Mouse (Mus musculus) retina, postnatal 1 day (tissue): ENCODE measurements around the gene Pigz.
A peak's percentile ranks its signal among the peaks of the same experiment; 100 is the strongest.
"Not testable (repeated sequence)": the region's sequence is repeated elsewhere in the genome, so short reads cannot be mapped to it uniquely, and the experiment has no call there.

Experiments used
- DNase-seq: peaks from one replicate; pipeline ENCODE4 v3.0.0-alpha.2; 2012

Pigz gene

DNA sequence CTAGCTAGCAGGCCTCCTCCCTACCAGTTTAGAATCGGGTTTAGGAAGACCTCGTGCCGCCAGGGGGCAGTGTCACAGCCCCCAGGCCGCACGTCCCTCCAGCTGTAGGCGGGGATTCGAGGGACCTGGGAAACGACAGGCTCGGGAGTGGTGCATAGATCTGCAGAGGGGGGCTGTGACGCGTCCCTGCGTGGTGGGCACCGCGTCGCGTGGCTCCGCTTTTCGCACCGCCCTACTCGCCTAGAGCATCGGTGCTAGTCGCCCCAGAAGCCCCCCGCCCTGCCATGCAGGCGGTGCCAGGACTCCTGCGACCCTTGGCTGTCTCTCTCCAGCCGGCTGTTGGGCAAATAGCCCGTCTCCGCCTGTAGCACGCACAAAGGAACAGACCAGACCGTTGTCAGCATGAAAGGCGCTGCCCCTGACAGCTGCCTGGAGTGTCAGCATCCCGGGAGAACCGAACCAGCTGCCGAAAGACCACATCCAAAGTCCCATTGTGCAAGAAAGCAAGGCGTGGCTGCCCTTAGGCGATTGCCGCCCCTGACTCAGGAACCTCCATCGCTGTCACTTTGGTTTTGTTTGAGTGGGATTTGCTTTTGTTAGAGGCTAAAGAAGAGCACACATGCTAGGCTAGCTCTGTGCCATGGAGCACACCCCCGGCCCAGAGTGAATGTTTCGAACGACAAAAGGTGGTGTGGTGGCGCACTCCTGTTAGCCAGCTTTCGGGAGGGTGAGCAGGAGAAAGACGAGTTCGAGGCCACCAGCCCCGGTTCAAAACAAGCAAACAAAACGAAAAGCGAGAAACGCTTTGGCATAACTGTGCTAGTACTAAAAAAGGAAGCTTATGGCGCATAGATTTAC lies 582 bp upstream of the Pigz start:
- DNase-seq = peak; percentile 98

DNA sequence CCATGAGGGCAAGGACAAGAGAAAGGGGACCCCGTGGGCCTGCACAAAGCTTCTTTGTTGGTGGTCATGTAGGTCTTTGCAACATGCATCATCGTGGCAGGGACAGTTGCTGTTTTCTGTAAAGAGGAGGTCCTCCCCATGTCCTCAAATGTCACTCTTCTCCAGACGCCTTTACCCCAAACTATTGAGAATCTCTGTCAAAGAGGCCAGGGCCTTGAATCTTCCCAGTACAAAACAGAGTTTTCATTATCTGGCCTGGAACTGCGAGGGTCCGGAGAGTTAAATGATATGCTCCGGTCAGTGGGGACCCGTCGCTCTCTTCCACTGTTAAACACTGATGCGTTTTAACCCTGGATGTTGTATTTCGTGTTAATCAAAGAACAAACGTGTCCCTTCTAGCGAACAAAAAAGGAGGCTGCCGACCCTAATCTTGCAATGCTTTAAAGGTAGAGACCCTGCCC lies 929 bp downstream of the Pigz start:
- DNase-seq = no peak

DNA sequence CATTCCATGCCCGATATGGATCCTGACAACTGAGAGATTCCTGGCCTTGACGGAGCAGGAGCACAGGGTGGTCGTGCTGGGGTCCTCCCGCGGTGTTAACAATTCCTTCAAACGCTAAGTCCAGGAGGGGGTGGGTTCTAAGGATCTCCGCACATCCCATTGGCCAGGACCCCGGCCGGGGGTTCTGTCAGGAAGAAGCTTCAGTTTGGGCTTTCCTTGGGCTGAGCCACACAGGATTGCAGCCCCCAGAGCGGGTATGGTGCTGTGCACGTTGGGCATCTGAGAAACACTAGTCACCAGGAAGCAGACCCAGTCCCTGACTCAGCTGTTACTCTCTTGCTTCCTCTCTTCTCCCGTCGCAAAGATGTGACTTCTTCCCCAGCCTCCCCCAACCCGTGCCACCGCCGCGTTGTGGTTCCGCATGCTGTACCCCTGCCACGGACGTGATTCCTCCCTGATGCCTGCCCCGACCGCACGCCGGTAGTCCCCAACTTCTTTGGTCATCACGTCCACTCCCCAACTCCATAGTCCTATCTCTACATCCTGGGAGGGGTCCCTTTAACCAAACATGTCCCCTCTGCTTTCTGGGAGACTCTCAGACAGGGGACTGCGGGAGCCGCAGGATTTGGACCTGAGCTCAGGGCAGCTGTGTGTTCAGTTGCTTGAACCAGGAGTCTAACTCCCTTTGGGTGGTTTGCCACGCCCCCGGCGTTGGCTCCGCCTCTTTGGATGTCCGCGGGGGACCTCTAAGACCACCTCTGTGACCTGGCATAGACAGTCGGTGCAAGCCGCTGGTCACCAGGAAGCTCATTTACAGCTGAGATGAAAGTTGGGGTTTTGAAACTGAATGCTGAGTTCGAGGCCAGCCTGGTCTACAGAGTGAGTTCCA lies 1.7 kb downstream of the Pigz start:
- peak; percentile 52 for DNase-seq

DNA sequence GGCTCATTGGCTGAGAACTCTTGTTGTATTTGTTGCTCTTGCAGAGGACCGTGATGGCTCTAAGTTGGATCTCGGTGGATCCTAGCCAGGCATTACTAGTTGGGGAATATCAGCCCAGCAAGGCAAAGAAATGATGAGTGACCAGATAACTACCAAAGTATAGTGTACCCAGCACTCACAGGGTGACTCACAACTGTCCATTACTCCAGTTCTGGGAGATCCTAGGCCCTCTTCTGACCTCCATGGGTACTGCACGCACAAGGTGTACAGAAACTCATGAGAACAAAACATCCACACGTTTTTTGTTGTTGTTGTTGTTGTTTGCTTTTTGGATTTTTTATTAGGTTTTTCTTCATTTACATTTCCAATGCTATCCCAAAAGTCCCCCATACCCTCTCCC lies 2.9 kb downstream of the Pigz start:
- DNase-seq = no peak

DNA sequence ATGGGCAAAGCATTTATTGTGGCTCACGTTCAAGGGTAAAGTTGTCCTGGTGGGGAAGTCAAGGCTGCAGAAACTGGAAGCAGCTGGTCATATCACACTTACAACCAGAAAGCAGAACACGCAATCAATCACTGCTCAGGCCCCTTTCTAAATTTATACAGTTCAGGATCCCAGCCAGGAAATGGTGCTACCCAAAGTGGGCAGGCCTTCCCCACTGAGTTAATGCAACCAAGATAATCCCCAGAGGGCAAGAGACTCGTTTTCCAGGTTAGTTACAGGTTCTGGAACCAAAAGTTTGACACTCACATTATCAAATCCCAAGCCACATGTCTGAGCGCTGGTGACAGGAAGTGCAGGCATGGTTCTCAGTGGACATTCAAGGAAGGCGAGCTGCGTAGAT lies 5.2 kb downstream of the Pigz start:
- DNase-seq = no peak

DNA sequence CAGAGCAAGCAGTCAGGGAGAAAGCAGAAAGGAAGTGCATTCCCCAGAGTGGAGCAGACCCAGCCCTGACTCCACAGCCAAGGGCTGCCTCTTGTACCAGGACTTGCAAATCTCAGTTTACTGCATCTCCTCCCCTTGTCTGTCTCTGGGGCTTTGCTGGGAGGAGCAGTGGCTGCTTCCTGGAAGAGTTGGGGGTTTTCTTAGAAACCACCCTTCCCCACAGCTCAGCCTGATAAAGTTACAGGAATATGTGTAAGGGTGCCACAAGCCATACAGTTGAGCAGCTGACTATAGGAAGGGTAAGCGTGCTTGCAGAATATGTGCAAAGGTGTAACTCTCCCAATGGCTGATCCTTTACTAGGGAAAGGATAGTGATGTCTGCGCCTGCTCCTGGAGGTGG lies 6.9 kb downstream of the Pigz start:
- no peak for DNase-seq

DNA sequence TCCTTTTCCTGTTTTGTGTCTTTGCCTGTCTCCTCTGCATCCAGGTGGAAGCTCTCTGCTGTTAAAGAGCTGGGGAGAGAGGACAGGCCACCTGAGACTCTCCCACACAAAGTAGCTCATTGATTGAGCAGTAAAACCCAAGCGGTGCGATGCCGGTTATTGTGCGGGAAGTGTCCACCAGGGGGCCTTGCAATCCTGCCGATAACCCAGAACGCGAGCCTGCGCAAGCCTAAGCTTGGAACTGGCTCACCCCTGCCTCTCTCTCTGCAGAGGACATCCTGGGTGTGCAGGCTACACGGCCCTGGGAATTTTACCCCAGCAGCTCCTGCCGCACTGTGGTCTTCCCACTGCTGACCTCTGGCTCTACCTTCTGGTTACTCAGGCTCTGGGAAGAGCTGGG lies 10.3 kb downstream of the Pigz start:
- DNase-seq = peak; percentile 79

DNA sequence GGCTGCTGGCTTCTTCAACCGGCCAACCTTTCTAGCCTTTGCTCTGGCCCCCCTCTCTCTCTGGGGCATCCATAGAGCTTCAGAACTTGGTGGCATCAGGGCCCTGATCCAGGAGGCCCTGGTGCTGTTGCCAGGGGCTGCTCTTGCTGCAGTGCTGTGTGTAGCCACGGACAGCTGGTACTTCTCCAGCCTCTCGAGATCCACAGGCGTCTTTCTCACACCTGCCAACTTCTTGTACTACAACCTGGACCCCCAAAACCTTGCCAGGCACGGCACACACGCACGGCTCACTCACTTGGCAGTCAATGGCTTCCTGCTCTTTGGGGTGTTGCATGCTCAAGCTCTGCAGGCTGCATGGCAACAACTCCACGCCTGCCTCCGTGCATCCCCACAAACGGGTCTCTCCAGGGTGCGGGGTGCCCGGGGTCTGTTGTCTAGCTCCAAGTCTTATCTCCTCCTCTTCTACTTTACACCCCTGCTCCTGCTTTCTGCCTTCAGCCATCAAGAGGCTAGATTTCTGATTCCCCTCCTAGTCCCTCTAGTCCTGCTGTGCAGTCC lies 11.1 kb downstream of the Pigz start:
- DNase-seq = no peak

DNA sequence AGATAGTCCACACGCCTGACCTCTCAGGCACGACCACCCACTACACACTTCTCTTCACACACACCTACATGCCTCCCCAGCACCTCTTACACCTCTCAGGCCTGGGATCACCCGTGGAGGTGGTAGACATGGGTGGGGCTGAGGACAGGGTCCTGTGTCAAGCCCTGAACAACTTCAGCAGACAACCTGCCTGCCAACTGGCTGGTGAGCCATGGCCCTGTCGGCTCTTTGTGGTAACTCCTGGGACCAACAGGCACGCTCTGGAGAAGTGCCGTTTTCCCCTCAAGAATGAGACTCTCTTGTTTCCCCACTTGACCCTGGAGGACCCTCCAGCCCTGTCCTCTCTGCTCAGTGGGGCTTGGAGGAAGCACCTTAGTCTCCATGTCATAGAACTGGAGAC lies 11.7 kb downstream of the Pigz start:
- DNase-seq = no peak

DNA sequence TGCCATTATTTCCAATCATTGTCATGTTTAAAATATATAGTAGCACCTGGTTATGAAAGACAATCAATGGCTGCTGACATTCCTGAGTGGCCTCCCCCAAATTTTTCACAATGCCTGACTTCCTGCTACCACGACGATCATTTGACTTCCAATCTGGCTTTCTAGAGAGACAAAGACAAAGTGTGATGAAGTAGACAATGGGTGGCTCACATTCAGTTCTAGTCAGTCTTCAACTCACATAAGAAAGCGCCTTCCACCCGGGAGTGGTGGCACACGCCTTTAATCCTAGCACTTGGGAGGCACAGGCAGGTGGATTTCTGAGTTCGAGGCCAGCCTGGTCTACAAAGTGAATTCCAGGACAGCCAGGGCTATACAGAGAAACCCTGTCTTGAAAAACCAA lies 12.3 kb downstream of the Pigz start:
- not testable (repeated sequence) for DNase-seq

DNA sequence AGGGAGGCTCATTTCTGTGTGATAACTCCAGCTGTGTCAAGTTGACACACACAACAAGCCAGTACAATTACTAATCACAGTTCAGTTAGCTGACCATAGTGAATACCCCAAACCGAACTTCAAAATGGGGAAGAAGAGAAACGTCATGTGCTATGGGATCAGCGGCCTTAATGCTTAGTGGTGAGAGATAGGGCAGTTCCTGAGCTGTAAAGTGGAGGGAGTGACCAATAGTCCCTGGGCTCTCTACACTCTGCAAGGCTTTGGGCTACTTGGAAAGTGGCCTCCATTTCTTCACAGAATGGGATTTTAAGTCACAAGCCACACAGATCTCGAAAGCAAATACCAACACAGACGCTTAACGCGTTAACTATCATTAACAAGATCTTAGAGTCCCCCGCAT lies 13.7 kb downstream of the Pigz start:
- DNase-seq = no peak

DNA sequence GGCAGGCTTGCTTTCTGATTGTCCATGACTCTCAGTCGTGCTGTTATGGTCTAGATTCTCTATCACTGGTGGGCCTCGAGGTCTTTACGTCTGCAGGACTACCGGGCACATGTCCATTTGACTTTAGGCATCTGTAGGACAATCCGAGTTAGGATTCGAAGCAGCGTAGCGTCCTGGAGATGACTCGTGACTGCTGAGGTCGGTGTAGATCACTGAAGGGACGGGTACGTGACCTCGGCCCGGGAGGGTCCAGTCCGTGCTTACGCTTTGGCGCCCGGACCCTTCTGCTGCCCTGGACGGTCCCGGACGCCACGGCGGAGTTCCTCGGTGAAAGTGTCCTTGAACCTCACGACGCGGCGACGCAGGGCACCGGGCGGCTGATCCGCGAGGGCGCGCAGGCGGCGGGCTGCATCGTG lies 14.3 kb downstream of the Pigz start:
- DNase-seq = no peak

DNA sequence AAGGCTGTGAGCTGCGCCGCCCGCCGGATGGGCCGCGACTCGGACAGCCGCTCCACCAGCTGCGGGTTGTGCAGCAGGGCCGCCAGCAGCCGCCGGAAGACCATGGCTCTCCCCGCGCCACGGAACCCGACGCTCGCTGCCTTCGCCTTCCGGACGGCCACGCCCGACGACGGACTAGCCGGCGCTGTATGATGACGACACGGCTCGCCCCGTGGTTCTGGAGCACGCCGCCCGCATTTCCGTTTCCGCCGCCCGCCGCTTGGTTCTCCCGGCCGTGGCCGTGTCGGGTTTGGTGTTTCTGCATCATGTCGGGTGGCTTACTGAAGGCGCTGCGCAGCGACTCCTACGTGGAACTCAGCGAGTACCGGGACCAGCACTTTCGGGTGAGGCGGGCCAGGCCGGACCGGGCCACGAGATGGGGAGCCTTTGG lies 14.7 kb downstream of the Pigz start, which contains the start of the genes 0610012G03Rik and Ncbp2:
Gene 0610012G03Rik (minus strand): TSS at position 150 of the 430 bp plus-strand sequence.
Gene Ncbp2 (plus strand): TSS at position 169 of the 430 bp plus-strand sequence.
- DNase-seq = peak; percentile 97

DNA sequence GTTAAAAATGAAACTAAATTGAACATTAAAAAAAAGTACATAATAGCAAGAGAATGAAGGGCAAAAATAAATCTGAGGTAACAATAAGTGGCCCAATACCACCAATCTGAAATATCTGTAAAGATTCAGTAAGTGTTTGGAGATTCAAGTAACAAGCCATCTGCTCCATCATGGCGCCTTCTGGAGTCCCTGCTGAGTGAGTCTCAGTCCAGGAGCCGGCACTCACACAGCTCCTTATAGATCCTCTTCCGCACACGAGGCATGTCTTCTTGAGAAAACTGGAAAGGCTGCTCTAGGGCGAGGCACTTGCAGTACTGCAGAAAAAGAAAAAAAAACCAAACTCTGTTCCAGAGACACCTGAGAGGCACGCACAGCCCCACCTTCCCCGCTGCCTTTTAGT lies 29.6 kb downstream of the Pigz start:
- no peak for DNase-seq

DNA sequence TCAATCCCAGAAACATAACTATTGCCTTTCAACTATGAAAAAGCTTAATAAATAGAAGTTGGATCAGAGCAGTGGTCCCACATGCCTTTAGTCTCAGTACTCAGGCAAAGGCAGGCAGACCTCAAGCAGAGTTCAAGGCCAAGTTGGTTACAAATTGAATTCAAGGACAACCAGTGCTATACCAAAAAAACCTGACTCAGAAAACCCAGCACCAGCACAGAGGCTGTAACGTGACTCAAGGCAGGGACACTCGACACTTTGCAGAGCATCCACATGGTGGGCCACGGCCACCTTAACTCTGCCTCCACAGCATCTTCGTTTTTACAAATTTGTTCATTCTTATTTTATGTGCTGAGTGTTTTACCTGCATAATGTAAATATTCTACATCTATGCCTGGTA lies 41.6 kb downstream of the Pigz start:
- DNase-seq = no peak

DNA sequence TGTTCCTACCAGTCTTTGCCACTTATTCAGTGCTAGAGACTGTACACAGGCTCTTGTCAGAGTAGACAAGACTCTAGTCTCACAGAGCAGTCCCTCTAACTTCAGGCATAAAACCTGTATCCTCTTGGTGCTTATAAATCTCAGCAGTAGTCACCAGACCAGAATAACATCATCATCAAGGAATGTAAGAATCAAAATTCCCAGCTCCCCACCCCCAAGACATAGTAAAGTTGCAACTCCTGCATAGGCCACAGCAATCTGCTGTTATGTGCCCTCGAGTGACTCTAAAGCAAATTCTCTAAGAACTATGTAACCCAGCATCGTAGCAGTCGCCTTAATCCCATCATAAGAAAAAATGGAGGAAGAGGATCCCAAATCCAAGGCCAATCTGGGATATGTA lies 45.9 kb downstream of the Pigz start:
- no peak for DNase-seq

DNA sequence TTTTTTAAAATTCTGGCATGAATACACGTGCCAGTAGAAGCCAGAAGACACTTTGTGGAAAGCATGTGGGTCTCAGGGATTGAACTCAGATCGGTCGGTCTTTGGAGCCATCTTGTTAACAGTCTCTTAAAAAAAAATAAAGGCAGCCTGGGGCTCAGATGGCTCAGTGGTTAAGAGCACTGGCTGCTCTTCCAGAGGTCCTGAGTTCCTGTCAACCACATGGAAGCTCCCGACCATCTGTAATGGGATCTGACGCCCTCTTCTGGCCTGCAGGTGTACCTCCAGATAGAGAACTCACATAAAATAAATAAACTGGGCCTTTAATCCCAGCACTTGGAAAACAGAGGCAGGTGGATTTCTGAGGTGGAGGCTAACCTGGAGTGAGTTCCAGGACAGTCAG lies 47.3 kb downstream of the Pigz start:
- peak; percentile 5 for DNase-seq

DNA sequence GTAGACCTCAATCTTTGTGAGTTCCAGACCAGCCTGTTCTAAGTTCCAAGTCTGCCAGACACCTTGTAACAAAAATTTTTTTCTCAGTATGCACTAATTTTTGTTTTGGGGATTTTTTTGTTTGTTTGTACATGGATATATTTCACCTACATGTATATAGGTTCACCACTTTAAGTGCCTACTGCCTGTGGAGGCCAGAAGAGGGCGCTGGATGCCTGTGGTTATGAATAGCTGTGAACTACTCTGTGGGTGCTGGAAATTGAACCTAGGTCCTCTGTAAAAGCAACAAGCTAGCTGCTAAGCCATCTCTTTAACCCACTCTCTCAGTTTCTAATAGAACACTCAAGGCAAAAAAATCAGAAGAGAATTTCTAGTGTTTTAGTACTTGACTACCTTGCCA lies 58.4 kb downstream of the Pigz start:
- no peak for DNase-seq

DNA sequence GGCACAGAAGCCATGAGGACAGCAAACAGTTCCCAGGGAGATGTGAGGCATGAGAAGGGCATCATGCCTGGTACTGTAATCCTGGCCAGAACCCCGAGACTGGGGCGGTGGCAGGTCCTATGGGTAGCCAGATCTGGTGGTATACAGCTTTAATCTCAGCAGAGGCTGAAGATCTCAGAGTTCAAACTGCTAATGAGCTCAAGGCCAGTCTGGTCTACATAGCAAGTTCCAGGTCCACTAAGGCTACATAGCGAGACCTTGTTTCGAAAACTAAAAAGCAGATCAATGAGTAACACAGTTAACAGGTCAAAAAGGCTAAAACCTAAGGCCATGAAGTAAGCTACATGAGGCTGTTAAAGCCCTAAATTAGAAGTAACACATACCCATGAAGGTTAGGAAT lies 59.5 kb downstream of the Pigz start:
- no peak for DNase-seq

DNA sequence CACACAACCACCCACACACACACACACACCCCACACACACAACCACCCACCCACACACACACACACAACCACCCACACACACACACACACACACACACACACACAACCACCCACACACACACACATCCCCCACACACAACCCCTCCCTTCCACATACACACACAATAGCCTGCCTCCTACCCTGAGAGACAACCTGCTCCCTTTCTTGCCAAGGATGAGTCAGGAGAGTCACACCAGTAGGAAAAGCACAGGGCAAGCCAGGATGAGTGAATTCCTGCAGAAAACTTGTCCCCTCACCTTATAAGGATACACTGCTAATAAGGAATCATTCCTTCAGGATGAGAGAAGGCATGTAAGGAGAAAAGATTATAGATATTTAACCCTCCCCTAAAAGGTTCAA lies 60.3 kb downstream of the Pigz start:
- DNase-seq = no peak
